Mouse (Mus musculus) midbrain, embryonic 14.5 days (tissue): ENCODE measurements around the gene Megf9. TPM values are rescaled to one million over a fixed set of nuclear protein-coding genes. Genes with fewer than 3 reads are reported as not detected.

Experiments
- ATAC-seq: fragments of 200-750 bp; cut with Nextera tagmentation; 2 replicates; pipeline ENCODE4 v1.8.0; 2017; ENCODE audit warnings: moderate number of reproducible peaks, moderate library complexity; ENCODE audit not compliant: low FRiP score, low TSS enrichment
- DNase-seq: peaks from one replicate; pipeline ENCODE4 v3.0.0-alpha.2; 2015
- H3K27ac ChIP-seq: fragments of 300-500 bp; sonication (generic); replicated peaks from 2 replicates; pipeline ENCODE4 v1.5.1; 2014; ENCODE audit warnings: mild to moderate bottlenecking, low read depth, low read length, moderate library complexity
- H3K27me3 ChIP-seq: fragments of 300-500 bp; sonication (generic); 2 replicates; pipeline ENCODE4 v1.6.1; 2014; ENCODE audit warnings: low read length, control low read depth, mixed read lengths; ENCODE audit not compliant: control insufficient read depth, insufficient read depth
- H3K36me3 ChIP-seq: fragments of 300-500 bp; sonication (generic); 2 replicates; pipeline ENCODE4 v1.6.1; 2014; ENCODE audit warnings: low read length, control low read depth; ENCODE audit not compliant: control insufficient read depth, insufficient read depth
- H3K4me1 ChIP-seq: fragments of 300-500 bp; sonication (generic); 2 replicates; pipeline ENCODE4 v1.6.1; 2014; ENCODE audit warnings: mild to moderate bottlenecking, antibody characterized with exemption, low read length, control low read depth; ENCODE audit not compliant: control insufficient read depth, insufficient read depth
- H3K4me2 ChIP-seq: fragments of 300-500 bp; sonication (generic); 2 replicates; pipeline ENCODE4 v1.6.1; 2014; ENCODE audit warnings: mild to moderate bottlenecking, low read length, moderate library complexity
- H3K4me3 ChIP-seq: fragments of 300-500 bp; sonication (generic); replicated peaks from 2 replicates; pipeline ENCODE4 v1.5.1; 2014; ENCODE audit warnings: low read depth, low read length
- H3K9ac ChIP-seq: fragments of 300-500 bp; sonication (generic); replicated peaks from 2 replicates; pipeline ENCODE4 v1.6.1; 2014; ENCODE audit warnings: mild to moderate bottlenecking, low read length, moderate library complexity
- H3K9me3 ChIP-seq: fragments of 300-500 bp; sonication (generic); 2 replicates; pipeline ENCODE4 v1.6.1; 2016; ENCODE audit warnings: low read length, control low read depth, mixed read lengths; ENCODE audit not compliant: control insufficient read depth
- WGBS: fragments of 180-500 bp; shearing (Covaris S2); extraction: QIAGEN DNeasy Blood & Tissue Kit; methylation state at CpG from one replicate; pipeline ENCODE4 v1.1.7; 2014; 5-methylcytosine and 5-hydroxymethylcytosine counted together
- polyA plus RNA-seq: library from polyadenylated mRNA; unstranded; fragments of >200 nt; fragmentation: Nextera tagmentation; extraction: Ambion mirVana; gene quantifications from 2 replicates; pipeline ENCODE4 v1.2.1, GENCODE M21; 2014

Megf9 gene
- polyA plus RNA-seq, 1 experiment from 2014 or later, result 42.8 TPM

GRCm38 (mm10) chr4:70420202-70420601, 114.6 kb downstream of the Megf9 start:
- H3K36me3 ChIP-seq, result no peaks in the 10 kb centered on the region
- ATAC-seq (no peak), DNase-seq (no peak)
- H3K4me3 ChIP-seq, result no peak overlapping the region
- H3K27ac ChIP-seq, result no peak overlapping the region
- H3K27me3 ChIP-seq, result no peaks in the 10 kb centered on the region
- H3K4me2 ChIP-seq, result no peak overlapping the region
- no peaks in the 10 kb centered on the region for H3K9me3 ChIP-seq
- no peaks in the 10 kb centered on the region for H3K4me1 ChIP-seq
- no peak overlapping the region for H3K9ac ChIP-seq
- WGBS, result 66% methylated on average over 2 of the region's 2 CpGs

- 24% methylated on average over 2 of the region's 2 CpGs for WGBS
- Histone ChIP-seq H3K9me3 (no peaks in the 10 kb centered on the region), H3K4me1 (peaks cover 18% of the 10 kb centered on the region; the same call in 1 of the 2 replicates), H3K4me2 (no peak overlapping the region), H3K27ac (no peak overlapping the region), H3K36me3 (no peaks in the 10 kb centered on the region), H3K27me3 (no peaks in the 10 kb centered on the region), H3K4me3 (no peak overlapping the region), H3K9ac (no peak overlapping the region)
- DNase-seq (peak; percentile 48), ATAC-seq (no peak)
These were observed 122.7 kb downstream of the Megf9 start for GRCm38 (mm10) chr4:70412126-70412525.

DNA sequence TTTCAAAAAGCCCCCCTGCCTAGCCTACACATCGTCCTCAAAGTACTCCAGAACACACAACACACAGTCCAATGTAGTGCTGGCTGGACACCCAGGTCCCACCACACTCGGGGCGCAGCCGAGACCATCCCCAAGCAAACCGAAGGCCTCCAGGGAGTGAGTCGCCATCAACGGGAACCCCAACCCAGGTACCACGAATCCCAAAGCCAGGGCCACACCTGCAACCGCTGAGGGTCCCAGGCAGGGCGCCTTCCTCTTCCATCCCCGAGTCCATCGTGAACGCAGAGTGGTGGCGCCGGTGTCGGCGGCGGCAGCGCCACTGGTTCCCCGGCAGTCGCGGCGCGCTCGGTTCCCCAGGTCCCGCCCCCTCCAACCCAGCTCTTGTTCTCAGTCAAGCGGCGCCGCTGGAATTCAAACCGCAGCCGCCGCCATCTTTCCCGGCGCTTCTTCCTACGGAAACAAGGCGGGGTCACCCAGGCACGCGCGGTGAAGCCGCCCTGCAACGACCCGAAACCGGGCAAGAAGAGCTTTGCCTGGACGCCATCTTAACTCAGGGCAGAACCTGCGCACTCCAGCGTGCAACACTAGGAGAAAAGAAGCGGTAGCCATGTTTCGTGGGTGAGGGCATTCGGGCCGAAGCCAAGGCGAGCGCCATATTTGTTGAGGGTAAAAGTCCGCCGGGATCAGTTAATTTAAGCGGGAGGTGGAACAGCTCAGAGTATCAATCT, 124.6 kb downstream of the Megf9 start, which contains the start of gene Cdk5rap2:
Gene Cdk5rap2, minus strand, starts transcription at position 450 of the 728 bp plus-strand sequence.
- ATAC-seq (peak; percentile 98), DNase-seq (peak; percentile 98)
- Histone ChIP-seq H3K27me3 (no peaks in the 10 kb centered on the region), H3K9ac (peak within 1 kb of the TSS; percentile 87), H3K27ac (peak within 1 kb of the TSS; percentile 80), H3K4me2 (peak within 1 kb of the TSS; percentile 70), H3K4me3 (peak within 1 kb of the TSS; percentile 79), H3K4me1 (peaks cover 18% of the 10 kb centered on the region; the same call in 1 of the 2 replicates), H3K36me3 (no peaks in the 10 kb centered on the region), H3K9me3 (no peaks in the 10 kb centered on the region)
- WGBS, result under 1% methylated on average over 55 of the region's 55 CpGs

GRCm38 (mm10) chr4:70409456-70409855, 125.3 kb downstream of the Megf9 start:
- Histone ChIP-seq H3K9me3 (no peaks in the 10 kb centered on the region), H3K27me3 (no peaks in the 10 kb centered on the region), H3K9ac (peak overlapping the region; percentile 87), H3K4me2 (peak overlapping the region; percentile 70), H3K36me3 (no peaks in the 10 kb centered on the region), H3K4me1 (peaks cover 18% of the 10 kb centered on the region; the same call in 1 of the 2 replicates), H3K4me3 (peak overlapping the region; percentile 79), H3K27ac (no peak overlapping the region)
- ATAC-seq (no peak), DNase-seq (peak; percentile 12)
- 14% methylated on average over 9 of the region's 9 CpGs for WGBS

- 48% methylated on average over 9 of the region's 9 CpGs for WGBS
- no peak overlapping the region for H3K4me3 ChIP-seq
- H3K4me2 ChIP-seq, result no peak overlapping the region
- DNase-seq, result peak; percentile 84
- peaks cover 6% of the 10 kb centered on the region; the same call in 1 of the 2 replicates for H3K4me1 ChIP-seq
- ATAC-seq, result peak; percentile 83
- no peaks in the 10 kb centered on the region for H3K27me3 ChIP-seq
- 0 out of 2 replicates have a peak overlapping the region, but pooled peaks have one; percentile 20 for H3K9ac ChIP-seq
- peaks cover 5% of the 10 kb centered on the region; the same call in 1 of the 2 replicates for H3K36me3 ChIP-seq
- H3K27ac ChIP-seq, result peak overlapping the region; percentile 63
- H3K9me3 ChIP-seq, result no peaks in the 10 kb centered on the region
These were observed 132.5 kb downstream of the Megf9 start for GRCm38 (mm10) chr4:70402109-70402819.

DNA sequence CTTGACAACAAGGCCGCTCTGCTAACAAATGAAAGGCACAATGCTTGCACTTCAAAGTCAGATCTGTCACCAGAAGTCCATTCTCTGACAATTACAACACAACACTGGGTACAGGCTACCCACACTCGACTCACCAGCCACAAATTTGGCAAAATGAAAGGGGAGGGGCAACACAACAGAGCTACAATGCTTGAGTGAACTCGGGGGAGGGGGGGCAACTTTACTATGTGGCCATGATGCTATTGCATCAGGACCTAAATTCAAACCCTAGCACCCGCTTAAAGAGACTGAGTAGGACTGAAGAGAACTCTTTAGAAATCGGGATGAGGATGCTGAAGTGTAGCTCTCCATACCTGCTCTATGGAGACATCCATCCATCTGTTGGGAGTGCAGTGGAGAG, 135.3 kb downstream of the Megf9 start:
- Histone ChIP-seq H3K27ac (no peak overlapping the region), H3K4me3 (no peak overlapping the region), H3K4me2 (no peak overlapping the region), H3K9me3 (no peaks in the 10 kb centered on the region), H3K27me3 (no peaks in the 10 kb centered on the region), H3K9ac (no peak overlapping the region), H3K4me1 (peaks cover 5% of the 10 kb centered on the region; the same call in 1 of the 2 replicates), H3K36me3 (peaks cover 6% of the 10 kb centered on the region; the same call in 1 of the 2 replicates)
- WGBS, result 86% methylated on average over 5 of the region's 5 CpGs
- DNase-seq (no peak), ATAC-seq (no peak)

DNA sequence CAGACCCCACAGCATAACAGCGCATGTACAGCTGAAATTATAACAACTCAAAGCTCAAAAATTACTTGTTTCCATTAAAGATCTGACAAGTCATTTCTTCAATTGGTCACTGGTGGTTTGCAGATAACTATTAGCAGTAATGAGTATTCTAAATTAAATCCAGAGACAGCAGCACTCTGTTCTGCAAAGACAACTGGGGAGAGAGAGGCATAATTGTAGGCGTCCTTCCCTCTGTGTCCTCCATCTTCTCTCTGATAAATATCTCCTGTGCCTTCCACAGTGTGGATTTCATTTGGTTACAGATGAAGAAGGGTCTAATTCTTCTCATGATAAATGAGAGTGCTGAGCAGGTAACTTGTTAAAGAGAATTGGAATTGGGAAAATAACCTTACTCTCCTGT, 135.7 kb downstream of the Megf9 start:
- no peaks in the 10 kb centered on the region for H3K27me3 ChIP-seq
- H3K27ac ChIP-seq, result no peak overlapping the region
- DNase-seq, result no peak
- no peak for ATAC-seq
- no peaks in the 10 kb centered on the region for H3K9me3 ChIP-seq
- H3K4me3 ChIP-seq, result no peak overlapping the region
- H3K9ac ChIP-seq, result no peak overlapping the region
- peaks cover 6% of the 10 kb centered on the region; the same call in 1 of the 2 replicates for H3K36me3 ChIP-seq
- peaks cover 5% of the 10 kb centered on the region; the same call in 1 of the 2 replicates for H3K4me1 ChIP-seq
- no peak overlapping the region for H3K4me2 ChIP-seq
- 88% methylated on average over 2 of the region's 2 CpGs for WGBS

GRCm38 (mm10) chr4:70398088-70398487, 136.7 kb downstream of the Megf9 start:
- Histone ChIP-seq H3K4me2 (no peak overlapping the region), H3K27ac (no peak overlapping the region), H3K36me3 (peaks cover 6% of the 10 kb centered on the region; the same call in 1 of the 2 replicates), H3K4me1 (peaks cover 5% of the 10 kb centered on the region; the same call in 1 of the 2 replicates), H3K9me3 (no peaks in the 10 kb centered on the region), H3K9ac (no peak overlapping the region), H3K27me3 (no peaks in the 10 kb centered on the region), H3K4me3 (no peak overlapping the region)
- ATAC-seq, result no peak
- DNase-seq, result no peak
- 86% methylated on average over 4 of the region's 4 CpGs for WGBS
